Mouse (Mus musculus) lung, postnatal 36 days (tissue): Measurements from ENCODE around the gene 2300003K06Rik.
A peak's percentile ranks its signal among the peaks of the same experiment; 100 is the strongest.
"Not testable (repeated sequence)": the region's sequence is repeated elsewhere in the genome, so short reads cannot be mapped to it uniquely, and the experiment has no call there.

Experiments
- DNase-seq: peaks from one replicate; pipeline ENCODE4 v3.0.0; 2022; ENCODE audit warnings: mixed read lengths

2300003K06Rik gene

GRCm38 (mm10) chr11:99837966-99838365 lies at the start of gene 2300003K06Rik:
Gene 2300003K06Rik, minus strand, starts transcription at chr11:99838066.
- no peak for DNase-seq

GRCm38 (mm10) chr11:99878887-99879286 lies 41.0 kb upstream of the 2300003K06Rik start, which contains the start of gene Gm11567:
Gene Gm11567, plus strand, starts transcription at chr11:99879187.
- not testable (repeated sequence) for DNase-seq

- DNase-seq, result not testable (repeated sequence)
These were observed 35.2 kb upstream of the 2300003K06Rik start, which contains the start of gene Krtap9-1 for GRCm38 (mm10) chr11:99873089-99873488. Gene Krtap9-1, plus strand, starts transcription at chr11:99873389.

DNA sequence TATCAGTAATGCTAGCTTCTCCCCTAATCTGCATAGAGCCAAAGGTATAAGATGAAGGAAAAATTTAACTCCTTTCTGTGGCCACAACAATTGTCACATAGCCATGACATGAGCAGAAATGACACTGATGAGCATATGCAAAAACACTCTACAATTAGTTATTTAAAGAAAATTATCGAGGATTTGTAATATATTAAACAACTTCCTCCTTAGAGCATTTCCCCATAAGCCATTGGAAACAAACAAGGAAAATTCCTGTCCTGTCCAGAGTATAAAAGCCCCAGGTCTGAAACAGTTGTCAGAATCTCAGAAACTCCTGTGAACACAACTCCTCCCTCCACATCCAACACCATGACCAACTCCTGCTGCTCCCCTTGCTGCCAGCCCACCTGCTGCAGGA lies 26.3 kb upstream of the 2300003K06Rik start, which contains the start of gene Gm11559:
Gene Gm11559 (plus strand): TSS at position 301 of the 400 bp plus-strand sequence.
- not testable (repeated sequence) for DNase-seq

DNA sequence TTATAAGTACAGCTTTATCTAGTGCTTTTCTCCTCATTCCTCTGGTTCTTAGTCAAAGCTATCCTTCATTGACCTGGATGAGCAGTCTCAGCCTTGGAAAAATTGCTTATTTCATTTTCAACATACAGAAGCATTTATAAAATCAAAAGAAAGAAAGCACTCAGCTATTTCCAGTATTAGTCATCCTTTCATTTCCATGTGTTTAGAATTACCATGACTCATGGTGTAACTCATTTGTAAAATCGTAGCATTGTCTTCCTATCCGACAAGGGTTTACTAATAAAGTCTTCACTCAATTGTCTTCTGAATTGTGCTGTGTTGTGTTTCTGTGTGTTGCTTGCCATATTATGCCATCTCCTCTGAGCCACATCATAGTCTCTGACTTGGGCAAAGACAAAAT lies 20.9 kb upstream of the 2300003K06Rik start:
- DNase-seq, result no peak

- no peak for DNase-seq
These were observed 19.8 kb upstream of the 2300003K06Rik start, which contains the start of gene Gm11568 for GRCm38 (mm10) chr11:99857617-99858016. Gene Gm11568, plus strand, starts transcription at chr11:99857917.

DNA sequence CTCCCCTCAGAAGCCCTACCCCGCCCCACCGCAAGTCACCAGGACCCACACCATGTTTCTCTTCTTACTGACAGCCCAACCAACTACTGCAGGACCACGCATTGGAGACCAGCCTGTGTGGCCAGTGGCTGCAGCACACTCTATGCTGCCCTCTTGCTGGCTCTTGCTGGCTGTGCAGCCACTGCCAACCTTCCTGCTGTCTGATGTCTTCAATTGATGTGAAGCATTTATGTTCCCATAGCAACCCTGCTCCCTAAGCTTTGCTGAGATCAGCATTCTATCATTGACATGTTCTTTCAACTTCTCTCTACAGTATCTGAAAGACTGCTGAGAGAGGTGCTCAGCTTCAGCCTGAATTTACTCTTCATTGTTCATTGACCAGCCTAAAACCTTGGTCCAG lies 16.3 kb upstream of the 2300003K06Rik start:
- DNase-seq, result peak; percentile 1

DNA sequence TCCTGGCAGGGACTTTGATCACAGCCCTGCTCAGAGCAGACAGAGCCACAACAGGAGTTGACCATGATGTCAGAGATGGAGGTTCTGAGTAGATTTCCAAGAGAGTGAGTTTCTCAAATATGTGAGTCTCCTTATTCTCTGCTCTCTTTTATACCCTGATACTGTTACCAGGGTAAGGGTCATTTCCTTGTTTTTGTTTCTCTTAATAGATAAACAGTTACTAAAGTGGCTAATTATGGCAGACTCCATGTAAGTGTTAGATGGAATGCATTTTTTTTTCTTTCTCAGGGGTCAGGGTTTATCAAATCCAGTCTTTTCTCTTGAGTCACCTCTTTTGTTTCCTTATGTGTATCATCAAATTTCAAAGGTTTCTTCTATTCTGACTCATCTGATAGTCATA lies 13.6 kb upstream of the 2300003K06Rik start, which contains the start of gene Krtap4-16:
Gene Krtap4-16 (minus strand): TSS at position 101 of the 400 bp plus-strand sequence.
- no peak for DNase-seq

GRCm38 (mm10) chr11:99846746-99847145 lies 8.9 kb upstream of the 2300003K06Rik start:
- no peak for DNase-seq

- no peak for DNase-seq
These were observed 4.3 kb upstream of the 2300003K06Rik start for GRCm38 (mm10) chr11:99842185-99842584.

GRCm38 (mm10) chr11:99815566-99815965 lies 22.3 kb downstream of the 2300003K06Rik start, which contains the start of gene Gm11564:
Gene Gm11564, minus strand, starts transcription at chr11:99815666.
- DNase-seq, result not testable (repeated sequence)

GRCm38 (mm10) chr11:99809792-99810191 lies 28.1 kb downstream of the 2300003K06Rik start, which contains the start of gene Krtap4-13:
Gene Krtap4-13, minus strand, starts transcription at chr11:99809892.
- DNase-seq, result not testable (repeated sequence)

DNA sequence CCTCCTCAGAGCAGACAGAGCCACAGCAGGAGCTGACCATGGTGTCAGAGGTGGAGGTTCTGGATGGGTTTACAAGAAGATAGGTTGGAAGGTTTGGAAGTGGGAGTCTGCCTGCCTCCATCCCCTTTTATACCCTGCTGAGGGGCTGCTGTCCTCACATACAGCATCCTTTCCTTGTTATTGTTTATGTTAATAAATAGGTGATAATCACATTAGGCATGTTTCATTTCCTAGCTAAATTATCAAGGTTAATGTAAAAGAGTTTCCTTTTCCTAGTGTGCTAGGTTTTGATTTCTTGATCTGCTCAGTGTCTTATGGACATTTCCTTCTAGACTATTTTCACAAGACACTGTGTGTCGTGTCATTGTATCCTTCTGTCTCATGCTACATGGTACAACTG lies 33.5 kb downstream of the 2300003K06Rik start, which contains the start of gene Gm11554:
Gene Gm11554 (minus strand): TSS at position 101 of the 400 bp plus-strand sequence.
- not testable (repeated sequence) for DNase-seq

DNA sequence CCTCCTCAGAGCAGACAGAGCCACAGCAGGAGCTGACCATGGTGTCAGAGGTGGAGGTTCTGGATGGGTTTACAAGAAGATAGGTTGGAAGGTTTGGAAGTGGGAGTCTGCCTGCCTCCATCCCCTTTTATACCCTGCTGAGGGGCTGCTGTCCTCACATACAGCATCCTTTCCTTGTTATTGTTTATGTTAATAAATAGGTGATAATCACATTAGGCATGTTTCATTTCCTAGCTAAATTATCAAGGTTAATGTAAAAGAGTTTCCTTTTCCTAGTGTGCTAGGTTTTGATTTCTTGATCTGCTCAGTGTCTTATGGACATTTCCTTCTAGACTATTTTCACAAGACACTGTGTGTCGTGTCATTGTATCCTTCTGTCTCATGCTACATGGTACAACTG lies 39.0 kb downstream of the 2300003K06Rik start, which contains the start of gene Gm11569:
Gene Gm11569 (minus strand): TSS at position 101 of the 400 bp plus-strand sequence.
- DNase-seq, result not testable (repeated sequence)

- no peak for DNase-seq
These were observed 44.5 kb downstream of the 2300003K06Rik start, which contains the start of gene Gm11596 for GRCm38 (mm10) chr11:99793367-99793766. Gene Gm11596, minus strand, starts transcription at chr11:99793467.
